Mouse (Mus musculus) layer of hippocampus, adult 2 months (tissue): ENCODE results near the gene Osm. TPM values are rescaled to one million over a fixed set of nuclear protein-coding genes. Genes with fewer than 3 reads are reported as not detected.

Experiments
- DNase-seq, 2 experiments: peaks; one replicate each; pipeline ENCODE4 v3.0.0; 2022; ENCODE audit warnings: low spot score in 2 of 2
- H3K27ac ChIP-seq: fragments of 200-600 bp; 2 replicates; pipeline ENCODE4 v1.8.1; 2022
- H3K4me3 ChIP-seq: fragments of 200-600 bp; 2 replicates; pipeline ENCODE4 v1.8.1; 2022; ENCODE audit warnings: mild to moderate bottlenecking
- CTCF ChIP-seq: fragments of 200-600 bp; conservative IDR thresholded peaks from 2 replicates; pipeline ENCODE4 v1.8.1; 2022; ENCODE audit warnings: antibody characterized with exemption, mild to moderate bottlenecking, moderate library complexity
- long read RNA-seq, 2 experiments: library from polyadenylated mRNA; stranded (forward); transcript quantifications; one replicate each; pipeline ENCODE4 v2.0.0; 2021; ENCODE audit warnings: borderline mapping rate in 2 of 2
- total RNA-seq, 2 experiments: library from RNA; stranded (reverse); gene quantifications; 2 replicates each; pipeline ENCODE4 v1.2.3; 2021

Gene Osm
- under 1 TPM; 0.15 to 0.20 TPM for total RNA-seq
- long read RNA-seq, experiment 1, result 0 reads
- long read RNA-seq, experiment 2, partial matches to known transcripts, result 0 of 1 reads
- long read RNA-seq, experiment 2, other reads (novel, unspliced or antisense), result 0 of 1 reads

- no peak within 1 kb of the TSS for H3K27ac ChIP-seq
- DNase-seq, result no peak
- no peak for TF ChIP-seq CTCF
- H3K4me3 ChIP-seq, result no peak within 1 kb of the TSS
Observed at GRCm38 (mm10) chr11:4235665-4236545, at the start of gene Osm. TSS of gene Osm (plus strand) at chr11:4236420.

GRCm38 (mm10) chr11:4186486-4187317, 49.5 kb upstream of the Osm start, which contains the start of gene Tbc1d10a:
TSS of gene Tbc1d10a (plus strand) at chr11:4186789.
- peak; percentile 99 for DNase-seq
- peak; percentile 20; the same call in 1 of the 2 replicates for TF ChIP-seq CTCF
- peak within 1 kb of the TSS; percentile 90 for H3K4me3 ChIP-seq
- H3K27ac ChIP-seq, result peak within 1 kb of the TSS; percentile 90

DNA sequence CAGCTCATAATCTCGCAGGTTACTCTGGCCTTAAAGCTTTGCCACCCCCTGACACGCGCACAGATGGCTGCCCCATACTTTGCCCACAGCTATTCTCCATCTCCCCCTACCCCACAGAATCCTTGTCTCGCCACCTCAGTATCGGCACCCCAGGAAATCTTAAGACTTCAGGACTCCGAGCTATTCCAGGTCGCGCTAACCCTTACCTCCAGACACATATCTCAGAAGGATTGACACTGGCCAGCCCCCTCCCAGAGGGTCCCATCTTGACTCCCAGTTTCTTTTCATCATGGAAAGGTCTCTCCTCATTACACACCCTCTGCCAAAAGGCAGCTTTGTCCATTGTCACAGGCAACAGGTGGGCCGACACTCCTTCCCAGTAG, 48.9 kb upstream of the Osm start:
- DNase-seq, result no peak
- H3K27ac ChIP-seq, result peak overlapping the region; percentile 90
- H3K4me3 ChIP-seq, result peak overlapping the region; percentile 90
- no peak for TF ChIP-seq CTCF

DNA sequence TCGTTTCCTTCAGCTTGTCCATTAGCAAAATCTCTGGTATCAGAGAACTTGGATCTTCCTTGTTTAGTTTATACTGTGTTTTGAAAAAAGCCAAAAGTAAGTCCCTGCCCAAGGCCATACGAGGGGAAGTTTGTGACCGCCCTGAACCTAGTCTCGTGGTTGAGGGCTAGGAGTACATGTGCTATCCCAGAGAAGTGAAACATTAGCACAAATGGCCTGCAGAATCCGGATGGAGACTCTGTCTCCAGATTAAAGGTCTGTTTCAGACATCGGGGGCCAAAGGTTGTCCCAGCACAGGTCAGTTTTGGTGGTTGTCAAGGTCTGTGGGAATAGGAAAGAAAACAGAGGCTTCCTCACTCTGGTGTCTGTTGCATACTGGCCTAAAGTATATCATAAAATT, 47.0 kb upstream of the Osm start:
- H3K4me3 ChIP-seq, result peak overlapping the region; percentile 90; the same call in 1 of the 2 replicates
- no peak for DNase-seq
- TF ChIP-seq CTCF, result no peak
- peak overlapping the region; percentile 90 for H3K27ac ChIP-seq

DNA sequence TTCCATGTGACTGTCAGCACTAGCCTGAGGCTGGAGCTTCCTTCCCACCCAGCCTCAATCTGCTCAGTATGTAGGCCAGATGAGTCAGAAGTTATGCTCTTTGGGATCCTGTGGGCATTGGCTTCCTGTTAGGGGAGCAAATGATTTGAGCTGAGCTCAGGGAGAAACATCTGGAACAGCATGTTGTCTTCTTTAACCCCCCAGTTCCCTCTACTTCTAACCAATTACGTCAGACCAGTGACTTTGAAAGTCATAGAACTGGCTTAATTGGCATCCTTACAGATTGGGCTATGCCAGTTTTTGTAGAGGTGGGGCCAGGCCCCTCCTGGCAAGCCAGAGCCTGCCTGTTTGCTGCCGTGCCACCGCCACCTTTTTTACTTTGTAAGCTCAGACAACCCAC, 45.5 kb upstream of the Osm start:
- peak overlapping the region; percentile 70 for H3K27ac ChIP-seq
- TF ChIP-seq CTCF, result no peak
- no peak overlapping the region for H3K4me3 ChIP-seq
- no peak for DNase-seq

GRCm38 (mm10) chr11:4192757-4193156, 43.5 kb upstream of the Osm start:
- peak in 1 of 2 experiments; percentile 36 for DNase-seq
- Histone ChIP-seq H3K27ac (peak overlapping the region; percentile 77), H3K4me3 (no peak overlapping the region)
- no peak for TF ChIP-seq CTCF

- peak overlapping the region; percentile 77 for H3K27ac ChIP-seq
- no peak for DNase-seq
Observed at GRCm38 (mm10) chr11:4193420-4193819, 42.8 kb upstream of the Osm start.

DNA sequence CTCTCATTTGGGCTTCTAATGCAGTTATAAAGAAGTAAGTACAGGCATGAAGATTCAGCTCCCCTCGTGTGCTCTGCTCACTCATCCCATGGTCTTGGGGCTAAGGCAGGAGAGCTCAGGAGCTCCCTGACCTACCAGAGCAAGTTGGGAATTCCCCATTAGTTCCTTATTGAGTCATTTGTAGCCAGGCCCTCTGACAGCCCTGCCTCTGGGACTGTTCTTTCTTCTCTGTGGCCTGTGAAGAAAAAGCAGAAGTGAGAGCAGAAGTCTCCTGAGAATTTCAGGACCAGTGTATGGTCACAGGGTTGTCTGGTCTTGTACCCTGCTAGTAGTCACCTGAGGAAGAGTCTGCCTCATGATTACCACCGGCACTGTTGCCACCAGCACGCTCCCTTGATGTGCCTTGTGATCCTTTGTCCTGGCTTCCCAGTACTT, 40.6 kb upstream of the Osm start:
- Histone ChIP-seq H3K27ac (peak overlapping the region; percentile 55), H3K4me3 (no peak overlapping the region)
- DNase-seq, result no peak
- no peak for TF ChIP-seq CTCF

More at GRCm38 (mm10) chr11:4193420-4193819, 42.8 kb upstream of the Osm start:
- H3K4me3 ChIP-seq, result no peak overlapping the region
- no peak for TF ChIP-seq CTCF

- no peak for TF ChIP-seq CTCF
- Histone ChIP-seq H3K27ac (no peak overlapping the region), H3K4me3 (no peak overlapping the region)
- DNase-seq, result no peak
Observed at GRCm38 (mm10) chr11:4196636-4197035, 39.6 kb upstream of the Osm start.

DNA sequence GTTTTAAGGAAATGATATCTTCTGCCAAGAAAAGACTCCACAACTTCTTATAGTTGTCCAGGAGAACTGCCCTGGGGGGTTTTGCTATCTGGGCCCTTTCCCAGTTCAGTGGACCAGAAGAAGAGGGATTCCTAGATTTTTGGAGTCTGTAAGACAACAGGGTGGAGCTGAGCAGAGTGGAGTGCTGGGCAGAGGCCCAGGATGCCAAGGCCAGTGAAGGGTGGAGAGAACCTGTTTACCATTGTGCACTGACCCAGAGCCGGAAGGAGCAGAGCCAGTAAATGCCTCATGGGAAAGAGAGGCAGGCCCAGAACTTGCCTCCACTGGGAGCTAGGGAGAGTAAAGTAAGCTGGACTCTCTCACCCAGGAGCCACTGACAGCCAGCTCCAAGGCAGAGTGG, 38.5 kb upstream of the Osm start:
- TF ChIP-seq CTCF, result no peak
- peak overlapping the region; percentile 59; the same call in 1 of the 2 replicates for H3K27ac ChIP-seq
- H3K4me3 ChIP-seq, result no peak overlapping the region
- no peak for DNase-seq

- Histone ChIP-seq H3K27ac (peak overlapping the region; percentile 76), H3K4me3 (no peak overlapping the region)
- no peak for DNase-seq
- peak; percentile 22; the same call in 1 of the 2 replicates for TF ChIP-seq CTCF
Observed at GRCm38 (mm10) chr11:4201981-4202700, 34.1 kb upstream of the Osm start.

DNA sequence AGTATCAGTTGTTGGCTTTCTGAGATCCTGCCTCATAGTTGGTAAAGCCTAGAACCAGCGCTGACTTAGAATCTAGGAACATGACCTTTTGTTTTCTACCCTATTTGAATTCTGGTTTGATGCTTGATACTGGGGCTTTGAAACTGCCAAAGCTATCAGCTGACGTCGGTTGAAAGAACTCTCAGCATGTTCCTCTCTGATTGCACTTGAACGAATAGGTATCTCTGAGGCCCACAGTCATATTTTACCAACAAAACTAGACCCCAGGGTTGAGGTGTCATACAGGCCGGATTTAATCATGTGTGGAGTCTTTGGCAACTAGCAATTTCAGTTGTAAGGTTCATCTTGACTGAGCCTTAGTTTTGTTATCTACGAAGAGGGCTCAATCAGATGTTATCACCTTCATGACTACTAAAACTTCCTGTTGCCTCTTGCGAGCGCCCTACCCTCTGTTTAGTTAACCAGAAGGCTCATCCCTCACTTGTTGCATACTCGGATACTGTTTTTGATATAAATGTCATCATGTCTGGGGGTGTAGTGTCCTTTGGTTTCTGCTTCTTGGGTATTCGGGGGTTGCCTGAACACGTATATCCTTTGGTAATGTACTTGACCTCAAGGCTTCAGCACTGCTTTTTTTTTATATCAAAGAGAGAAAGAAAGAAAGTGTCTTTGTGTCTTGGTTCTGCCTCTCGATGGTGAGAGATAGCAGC, 33.1 kb upstream of the Osm start:
- Histone ChIP-seq H3K4me3 (no peak overlapping the region), H3K27ac (peak overlapping the region; percentile 76)
- TF ChIP-seq CTCF, result no peak
- DNase-seq, result no peak
